Mouse (Mus musculus) granulocyte monocyte progenitor cell, adult 5-6 weeks (primary cell): Measurements from ENCODE around the gene Cacna1s. TPM values are rescaled to one million over a fixed set of nuclear protein-coding genes. Genes with fewer than 3 reads are reported as not detected.

Experiments
- ATAC-seq: replicated peaks from 2 replicates; pipeline ENCODE4 v1.8.0; 2016; ENCODE audit warnings: mild to moderate bottlenecking, moderate TSS enrichment, inconsistent platforms; ENCODE audit not compliant: poor library complexity, severe bottlenecking
- total RNA-seq, 2 experiments: library from RNA; stranded (forward) in 1 of 2; stranded (reverse) in 1 of 2; fragments of 200-712, 200-1000 nt in 1 of 2; fragments of >200 nt in 1 of 2; fragmentation: Nextera tagmentation in 1 of 2; gene quantifications; 2 replicates each; pipeline ENCODE4 v1.2.3; 2014 to 2017

The Cacna1s gene
- total RNA-seq, 2 experiments from 2014 or later = not detected

DNA sequence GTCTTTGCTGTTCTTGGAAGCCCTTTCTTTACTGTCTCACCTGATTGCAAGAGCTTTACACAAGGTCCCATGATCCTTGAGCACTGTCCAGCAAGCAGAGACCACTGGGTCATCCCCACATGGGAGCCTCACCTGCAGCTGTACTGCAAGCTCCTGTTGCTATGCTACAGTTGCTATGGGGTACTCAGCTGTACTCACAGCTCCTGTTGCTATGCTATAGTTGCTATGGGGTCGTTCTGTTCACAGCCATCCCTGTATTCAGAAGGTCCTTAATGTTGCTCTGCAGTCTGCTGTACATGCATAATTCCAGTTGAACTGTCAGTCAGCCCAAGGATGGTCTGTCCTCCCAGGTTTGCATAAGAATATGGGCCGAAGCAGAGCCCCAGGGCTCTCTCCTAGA lies 112.9 kb downstream of the Cacna1s start:
- no peak for ATAC-seq

DNA sequence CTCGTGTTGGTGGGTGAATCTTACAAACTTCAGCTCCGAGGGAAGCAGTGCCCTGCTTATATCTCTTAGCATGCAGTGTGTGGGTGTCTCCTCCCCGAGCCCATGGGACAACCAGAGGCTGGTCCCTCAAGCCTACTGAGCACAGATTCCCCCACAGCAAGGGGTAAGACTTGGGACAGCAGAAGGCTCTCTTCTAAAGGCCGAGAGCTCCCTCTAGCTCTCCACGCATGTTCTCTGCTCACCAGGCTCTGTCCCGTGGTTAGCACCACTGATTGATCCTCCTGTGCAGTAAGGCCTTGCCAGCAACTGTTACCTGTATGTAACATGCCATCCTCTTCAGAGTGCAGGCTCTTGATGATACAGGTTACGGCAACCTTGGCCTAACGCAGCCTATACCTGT lies 115.1 kb downstream of the Cacna1s start:
- ATAC-seq = no peak

Other genes starting within 250 kb of the Cacna1s start
- gene Lad1, start 234.2 kb upstream of the Cacna1s start, total RNA-seq (2014; fragmentation: Nextera tagmentation) = not detected in 2 replicates
- not detected in 2 replicates for gene Lad1, start 234.2 kb upstream of the Cacna1s start, total RNA-seq (2017)
- not detected in 2 replicates for gene Tnnt2, start 216.4 kb upstream of the Cacna1s start, total RNA-seq (2014; fragmentation: Nextera tagmentation)
- not detected in 2 replicates for gene Tnnt2, start 216.4 kb upstream of the Cacna1s start, total RNA-seq (2017)
- not detected in 2 replicates for gene Pkp1, start 133.5 kb upstream of the Cacna1s start, total RNA-seq (2014; fragmentation: Nextera tagmentation)
- not detected in 2 replicates for gene Pkp1, start 133.5 kb upstream of the Cacna1s start, total RNA-seq (2017)
- not detected in 2 replicates for gene Igfn1, start 46.4 kb upstream of the Cacna1s start, total RNA-seq (2014; fragmentation: Nextera tagmentation)
- not detected in 2 replicates for gene Igfn1, start 46.4 kb upstream of the Cacna1s start, total RNA-seq (2017)
- 5.8 and 14.0 TPM in 2 replicates for gene Tmem9, start 44.6 kb upstream of the Cacna1s start, total RNA-seq (2014; fragmentation: Nextera tagmentation)
- 4.4 and 8.1 TPM in 2 replicates for gene Tmem9, start 44.6 kb upstream of the Cacna1s start, total RNA-seq (2017)
- not detected in 2 replicates for gene Ascl5, start 1.9 kb upstream of the Cacna1s start, total RNA-seq (2014; fragmentation: Nextera tagmentation)
- not detected in 2 replicates for gene Ascl5, start 1.9 kb upstream of the Cacna1s start, total RNA-seq (2017)
- 10.8 and 12.4 TPM in 2 replicates for gene Kif21b, start 78.6 kb downstream of the Cacna1s start, total RNA-seq (2014; fragmentation: Nextera tagmentation)
- gene Kif21b, start 78.6 kb downstream of the Cacna1s start, total RNA-seq (2017) = 5.6 and 6.6 TPM in 2 replicates
- gene Mroh3, start 160.1 kb downstream of the Cacna1s start, total RNA-seq (2014; fragmentation: Nextera tagmentation) = not detected in 2 replicates
- not detected in 2 replicates for gene Mroh3, start 160.1 kb downstream of the Cacna1s start, total RNA-seq (2017)
- not detected in 2 replicates for gene Inava, start 181.5 kb downstream of the Cacna1s start, total RNA-seq (2014; fragmentation: Nextera tagmentation)
- not detected in 2 replicates for gene Inava, start 181.5 kb downstream of the Cacna1s start, total RNA-seq (2017)
- not detected in 2 replicates for gene Gpr25, start 208.1 kb downstream of the Cacna1s start, total RNA-seq (2014; fragmentation: Nextera tagmentation)
- not detected in 2 replicates for gene Gpr25, start 208.1 kb downstream of the Cacna1s start, total RNA-seq (2017)